ENCODE assay signal across 7 mouse cellular contexts in the genomic region with DNA sequence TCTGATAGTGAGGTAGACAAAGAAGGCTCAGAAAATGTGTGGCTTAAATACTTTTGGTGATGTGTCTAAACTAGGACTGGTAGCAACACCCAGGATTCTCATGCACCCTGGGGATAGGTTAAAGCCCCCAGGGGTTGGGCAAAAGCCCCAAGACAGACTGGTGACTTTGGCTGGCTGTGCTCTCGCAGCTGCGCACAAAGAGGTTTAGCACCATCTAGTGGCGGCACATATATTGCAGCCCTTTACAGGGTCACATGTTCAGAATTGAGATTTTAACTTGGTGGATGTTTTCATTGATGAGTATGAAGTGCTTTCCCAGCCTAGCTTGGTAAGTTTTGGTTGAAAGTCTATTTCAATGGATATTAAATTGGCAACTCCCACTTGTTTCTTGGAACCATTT.
DNase-seq lines count a peak whose midpoint lies in the region; ATAC-seq and TF ChIP-seq lines count a peak whose summit lies in the region.
"Not testable (repeated sequence)": the region's sequence is repeated elsewhere in the genome, so short reads cannot be mapped to it uniquely, and the experiment has no call there.

No protein-coding gene starts in this region.

- not testable (repeated sequence) for H3K27me3 ChIP-seq in embryonic facial prominence, embryonic 11.5 days (ENCODE audit: control insufficient read depth, insufficient read depth, low read length); hindbrain, embryonic 10.5 days (ENCODE audit: insufficient read depth, poor library complexity, severe bottlenecking); lung, embryonic 14.5 days (ENCODE audit: insufficient read depth, low read length)

- H3K4me2 ChIP-seq in embryonic facial prominence, embryonic 11.5 days (ENCODE audit: low read depth, low read length); lung, embryonic 14.5 days: not testable (repeated sequence)

- DNase-seq in ES-CJ7 (ENCODE audit: low read depth, low spot score) = peak; percentile 23
- peak; percentile 16 for DNase-seq in adrenal gland, postnatal 14 days
- peak; percentile 3 for DNase-seq in embryonic facial prominence, embryonic 11.5 days (ENCODE audit: low spot score)
- peak; percentile 3 for DNase-seq in hindbrain, embryonic 10.5 days (ENCODE audit: low spot score)
- DNase-seq in kidney, postnatal 4 days = peak; percentile 38 to 46
- DNase-seq in lung, embryonic 14.5 days = peak; percentile 2
- DNase-seq in right cerebral cortex, postnatal 4 days = peak; percentile 2

- not testable (repeated sequence) for H3K9ac ChIP-seq in embryonic facial prominence, embryonic 11.5 days (replicated peaks; ENCODE audit: low read length); lung, embryonic 14.5 days

- H3K4me3 ChIP-seq in embryonic facial prominence, embryonic 11.5 days (ENCODE audit: low read depth, low read length); hindbrain, embryonic 10.5 days; lung, embryonic 14.5 days (ENCODE audit: low read depth, low read length): not testable (repeated sequence)

- WGBS in embryonic facial prominence, embryonic 11.5 days = 47% methylated on average over 3 of the region's 3 CpGs
- 44% methylated on average over 3 of the region's 3 CpGs for WGBS in hindbrain, embryonic 10.5 days
- 42% methylated on average over 3 of the region's 3 CpGs for WGBS in lung, embryonic 14.5 days

- not testable (repeated sequence) for H3K9me3 ChIP-seq in embryonic facial prominence, embryonic 11.5 days (replicated peaks; ENCODE audit: control insufficient read depth, low read length); hindbrain, embryonic 10.5 days; lung, embryonic 14.5 days (ENCODE audit: low read depth, low read length)

- not testable (repeated sequence) for H3K36me3 ChIP-seq in embryonic facial prominence, embryonic 11.5 days (replicated peaks; ENCODE audit: control insufficient read depth, insufficient read depth, low read depth, low read length); hindbrain, embryonic 10.5 days; lung, embryonic 14.5 days (ENCODE audit: insufficient read depth)

- not testable (repeated sequence) for ATAC-seq in embryonic facial prominence, embryonic 11.5 days (replicated peaks; ENCODE audit: insufficient number of reproducible peaks, low FRiP score, low TSS enrichment, low read depth); lung, embryonic 14.5 days (ENCODE audit: insufficient read depth)

- TF ChIP-seq CTCF in lung, embryonic 14.5 days (IDR thresholded peaks at IDR 0.05; ENCODE audit: low read depth) = not testable (repeated sequence)

- not testable (repeated sequence) for H3K27ac ChIP-seq in embryonic facial prominence, embryonic 11.5 days (replicated peaks; ENCODE audit: low read depth, low read length); hindbrain, embryonic 10.5 days; lung, embryonic 14.5 days (ENCODE audit: low read depth)

- not testable (repeated sequence) for H3K4me1 ChIP-seq in embryonic facial prominence, embryonic 11.5 days (ENCODE audit: control insufficient read depth, insufficient read depth, low read length); hindbrain, embryonic 10.5 days (replicated peaks); lung, embryonic 14.5 days (ENCODE audit: insufficient read depth)
